Mouse (Mus musculus) liver, adult 2 months (tissue): ENCODE data around the gene Slc9a2.

ENCODE experiments used
- CTCF ChIP-seq: fragments of 200-500 bp; IDR thresholded peaks from 2 replicates; pipeline ENCODE4 v1.5.1; 2011; ENCODE audit warnings: low read depth, low read length, control low read depth
- POLR2A ChIP-seq: fragments of 200-500 bp; IDR thresholded peaks from 2 replicates; pipeline ENCODE4 v1.6.1; 2011; ENCODE audit warnings: low read length, control low read depth; ENCODE audit not compliant: insufficient read depth; ENCODE audit errors: extremely low read depth

GRCm38 (mm10) chr1:40681699-40682510 lies 1.5 kb downstream of the Slc9a2 start:
- TF ChIP-seq CTCF (no peak), POLR2A (no peak)
